Mouse (Mus musculus) brain, embryonic 14.5 days (tissue): Measurements from ENCODE around the gene Nrxn1.

ENCODE experiments used
- CTCF ChIP-seq: fragments of 200-500 bp; IDR thresholded peaks from 2 replicates; pipeline ENCODE4 v1.5.1; 2012; ENCODE audit warnings: inconsistent platforms, mild to moderate bottlenecking, moderate library complexity, borderline replicate concordance; ENCODE audit not compliant: insufficient read depth, insufficient read length; ENCODE audit errors: extremely low read depth
- POLR2A ChIP-seq: fragments of 200-500 bp; IDR thresholded peaks from 2 replicates; pipeline ENCODE4 v1.6.1; 2012; ENCODE audit warnings: mild to moderate bottlenecking, inconsistent platforms, borderline replicate concordance; ENCODE audit not compliant: poor library complexity, insufficient read depth, insufficient read length, severe bottlenecking; ENCODE audit errors: extremely low read depth

GRCm38 (mm10) chr17:90843072-90843611 lies 249.7 kb downstream of the Nrxn1 start:
- TF ChIP-seq CTCF (no peak), POLR2A (no peak)
